Mouse (Mus musculus) bone marrow, adult 2 months (tissue): ENCODE data around the gene Herc4. TPM values are rescaled to one million over a fixed set of nuclear protein-coding genes. Genes with fewer than 3 reads are reported as not detected.

Experiments used
- H3K27ac ChIP-seq: fragments of 200-500 bp; 2 replicates; pipeline ENCODE4 v1.5.1; 2012; ENCODE audit warnings: low read depth, mild to moderate bottlenecking, control low read depth, inconsistent platforms, low read length; ENCODE audit not compliant: control insufficient read depth, poor library complexity, insufficient read depth
- H3K4me1 ChIP-seq: fragments of 200-500 bp; 2 replicates; pipeline ENCODE4 v1.6.1; 2011; ENCODE audit warnings: low read length; ENCODE audit not compliant: control insufficient read depth, insufficient read depth
- H3K4me3 ChIP-seq: fragments of 200-500 bp; replicated peaks from 2 replicates; pipeline ENCODE3; 2011; ENCODE audit warnings: mild to moderate bottlenecking, low read depth, low read length, control low read depth; ENCODE audit not compliant: control insufficient read depth
- CTCF ChIP-seq: fragments of 200-500 bp; IDR thresholded peaks from 2 replicates; pipeline ENCODE4 v1.5.1; 2011; ENCODE audit warnings: low read length, control low read depth; ENCODE audit not compliant: control insufficient read depth, insufficient read depth
- POLR2A ChIP-seq: fragments of 200-500 bp; IDR thresholded peaks from 2 replicates; pipeline ENCODE4 v1.6.1; 2011; ENCODE audit warnings: low read depth, mild to moderate bottlenecking, control low read depth, low read length, borderline replicate concordance; ENCODE audit not compliant: control insufficient read depth
- WGBS: fragments of 180-500 bp; shearing (Covaris S2); methylation state at CpG from one replicate; pipeline ENCODE4 v1.1.7; 2018; 5-methylcytosine and 5-hydroxymethylcytosine counted together
- polyA plus RNA-seq: library from polyadenylated mRNA; stranded (reverse); fragments of >200 nt; gene quantifications from 2 replicates; pipeline ENCODE4 v1.2.4, GENCODE M21; 2011; ENCODE audit warnings: low replicate concordance; ENCODE audit not compliant: missing spikeins, insufficient read depth, insufficient read length

The Herc4 gene
- polyA plus RNA-seq, 1 experiment, result 76.5 TPM

GRCm38 (mm10) chr10:63242798-63243435 is 693 bp upstream of the Herc4 start:
- no peak overlapping the region for H3K27ac ChIP-seq
- TF ChIP-seq CTCF (no peak), POLR2A (no peak)
- 7% methylated on average over 12 of the region's 12 CpGs for WGBS

GRCm38 (mm10) chr10:63244055-63244671 is 553 bp downstream of the Herc4 start:
- Histone ChIP-seq H3K4me3 (peak overlapping the region; percentile 99), H3K4me1 (no peaks in the 10 kb centered on the region; the same call in 1 of the 2 replicates), H3K27ac (peak overlapping the region; percentile 100)
- under 1% methylated on average over 41 of the region's 41 CpGs for WGBS
- TF ChIP-seq CTCF, result no peak
- TF ChIP-seq POLR2A, result no peak

More at GRCm38 (mm10) chr10:63242798-63243435, 693 bp upstream of the Herc4 start:
- peak overlapping the region; percentile 43 for H3K4me3 ChIP-seq
- H3K4me1 ChIP-seq, result no peaks in the 10 kb centered on the region; the same call in 1 of the 2 replicates

- no peaks in the 10 kb centered on the region; the same call in 1 of the 2 replicates for H3K4me1 ChIP-seq
- 20% methylated on average over 5 of the region's 5 CpGs for WGBS
Measured at GRCm38 (mm10) chr10:63244746-63245145, 1.1 kb downstream of the Herc4 start.

GRCm38 (mm10) chr10:63245846-63246245 is 2.2 kb downstream of the Herc4 start:
- Histone ChIP-seq H3K4me3 (peak overlapping the region; percentile 28), H3K4me1 (no peaks in the 10 kb centered on the region; the same call in 1 of the 2 replicates), H3K27ac (no peak overlapping the region)
- WGBS, result 87% methylated on average over 3 of the region's 3 CpGs
- TF ChIP-seq CTCF, result no peak
- no peak for TF ChIP-seq POLR2A

More at GRCm38 (mm10) chr10:63244746-63245145, 1.1 kb downstream of the Herc4 start:
- H3K4me3 ChIP-seq, result peak overlapping the region; percentile 99
- no peak overlapping the region for H3K27ac ChIP-seq
- TF ChIP-seq POLR2A (no peak), CTCF (peak; percentile 49)

- WGBS, result 34% methylated on average over 7 of the region's 7 CpGs
- TF ChIP-seq POLR2A (no peak), CTCF (no peak)
- H3K4me1 ChIP-seq, result no peaks in the 10 kb centered on the region
- no peak overlapping the region for H3K27ac ChIP-seq
- H3K4me3 ChIP-seq, result no peak overlapping the region
Measured at GRCm38 (mm10) chr10:63247457-63247856, 3.8 kb downstream of the Herc4 start.

- TF ChIP-seq POLR2A (no peak), CTCF (no peak)
- no peak overlapping the region for H3K27ac ChIP-seq
- 85% methylated on average over 6 of the region's 6 CpGs for WGBS
- H3K4me3 ChIP-seq, result no peak overlapping the region
- no peaks in the 10 kb centered on the region for H3K4me1 ChIP-seq
Measured at GRCm38 (mm10) chr10:63248421-63248820, 4.8 kb downstream of the Herc4 start.

- Histone ChIP-seq H3K27ac (no peak overlapping the region), H3K4me3 (no peak overlapping the region), H3K4me1 (peaks cover 1% of the 10 kb centered on the region; the same call in 1 of the 2 replicates)
- TF ChIP-seq POLR2A (no peak), CTCF (no peak)
- WGBS, result 80% methylated on average over 3 of the region's 3 CpGs
Measured at GRCm38 (mm10) chr10:63258696-63259095, 15.1 kb downstream of the Herc4 start.

GRCm38 (mm10) chr10:63259340-63259739 is 15.7 kb downstream of the Herc4 start:
- 71% methylated on average over 3 of the region's 3 CpGs for WGBS
- Histone ChIP-seq H3K27ac (no peak overlapping the region), H3K4me1 (peaks cover 1% of the 10 kb centered on the region; the same call in 1 of the 2 replicates), H3K4me3 (no peak overlapping the region)
- TF ChIP-seq POLR2A, result no peak
- no peak for TF ChIP-seq CTCF
